Mouse (Mus musculus): ENCODE measurements around the gene Mcpt1. TPM values are rescaled to one million over a fixed set of nuclear protein-coding genes. Genes with fewer than 3 reads are reported as not detected.
"Not testable (repeated sequence)": the region's sequence is repeated elsewhere in the genome, so short reads cannot be mapped to it uniquely, and the experiment has no call there.

Mcpt1 gene
- 0.09 TPM for polyA plus RNA-seq (2012; fragmentation: generic; extraction: Trizol)
- long read RNA-seq, experiment 1: 0 reads
- long read RNA-seq, experiment 2: 0 reads

GRCm38 (mm10) chr14:56017671-56018070 lies at the start of gene Mcpt1:
Gene Mcpt1 (plus strand): TSS chr14:56017971.
- H3K27me3 ChIP-seq (ENCODE audit: control insufficient read depth, insufficient read depth, insufficient read length); H3K4me3 ChIP-seq (ENCODE audit: insufficient read depth, poor library complexity, severe bottlenecking); H3K36me3 ChIP-seq (ENCODE audit: control insufficient read depth, insufficient read depth); H3K79me2 ChIP-seq (ENCODE audit: control insufficient read depth, insufficient read depth); H3ac ChIP-seq (ENCODE audit: control insufficient read depth, insufficient read length, low read depth); H3K79me3 ChIP-seq (ENCODE audit: low read depth): not testable (repeated sequence)

GRCm38 (mm10) chr14:55987464-55987863 lies 30.3 kb upstream of the Mcpt1 start:
- not testable (repeated sequence) for H3K79me2 ChIP-seq (ENCODE audit: control insufficient read depth, insufficient read depth); H3ac ChIP-seq (ENCODE audit: control insufficient read depth, insufficient read length, low read depth); H3K79me3 ChIP-seq (ENCODE audit: low read depth); H3K36me3 ChIP-seq (ENCODE audit: control insufficient read depth, insufficient read depth); H3K4me3 ChIP-seq (ENCODE audit: insufficient read depth, poor library complexity, severe bottlenecking); H3K27me3 ChIP-seq (ENCODE audit: control insufficient read depth, insufficient read depth, insufficient read length)

GRCm38 (mm10) chr14:56013147-56013546 lies 4.6 kb upstream of the Mcpt1 start:
- no peaks in the 10 kb centered on the region for H3K36me3 ChIP-seq (ENCODE audit: control insufficient read depth, insufficient read depth)
- no peak overlapping the region for H3K4me3 ChIP-seq (ENCODE audit: insufficient read depth, poor library complexity, severe bottlenecking)
- peaks cover 4% of the 10 kb centered on the region for H3K27me3 ChIP-seq (ENCODE audit: control insufficient read depth, insufficient read depth, insufficient read length)
- TF ChIP-seq FOSL1 (IDR thresholded peaks at IDR 0.05; ENCODE audit: insufficient read depth, low read length, poor library complexity, severe bottlenecking) (no peak), CEBPB (IDR thresholded peaks at IDR 0.05; ENCODE audit: low read depth) (no peak), MYOG (IDR thresholded peaks at IDR 0.05; ENCODE audit: control insufficient read depth, extremely low read depth, insufficient read length) (no peak), USF1 (IDR thresholded peaks at IDR 0.05; ENCODE audit: low read depth) (no peak), CTCF (IDR thresholded peaks at IDR 0.05; ENCODE audit: control insufficient read depth, insufficient read depth, insufficient read length) (no peak), MYOD1 (IDR thresholded peaks at IDR 0.05; ENCODE audit: control insufficient read depth, insufficient read length, low read depth) (no peak), MAX (IDR thresholded peaks at IDR 0.05) (no peak)
- H3K79me3 ChIP-seq (ENCODE audit: low read depth): no peaks in the 10 kb centered on the region
- H3K79me2 ChIP-seq (ENCODE audit: control insufficient read depth, insufficient read depth): no peaks in the 10 kb centered on the region
- no peak overlapping the region for H3ac ChIP-seq (ENCODE audit: control insufficient read depth, insufficient read length, low read depth)

GRCm38 (mm10) chr14:56013924-56014323 lies 3.8 kb upstream of the Mcpt1 start:
- H3K79me2 ChIP-seq (ENCODE audit: control insufficient read depth, insufficient read depth): no peaks in the 10 kb centered on the region
- no peak overlapping the region for H3K4me3 ChIP-seq (ENCODE audit: insufficient read depth, poor library complexity, severe bottlenecking)
- TF ChIP-seq USF1 (IDR thresholded peaks at IDR 0.05; ENCODE audit: low read depth) (no peak), FOSL1 (IDR thresholded peaks at IDR 0.05; ENCODE audit: insufficient read depth, low read length, poor library complexity, severe bottlenecking) (no peak), MYOG (IDR thresholded peaks at IDR 0.05; ENCODE audit: control insufficient read depth, extremely low read depth, insufficient read length) (no peak), CEBPB (IDR thresholded peaks at IDR 0.05; ENCODE audit: low read depth) (no peak), MAX (IDR thresholded peaks at IDR 0.05) (no peak), MYOD1 (IDR thresholded peaks at IDR 0.05; ENCODE audit: control insufficient read depth, insufficient read length, low read depth) (no peak), CTCF (IDR thresholded peaks at IDR 0.05; ENCODE audit: control insufficient read depth, insufficient read depth, insufficient read length) (no peak)
- peaks cover 4% of the 10 kb centered on the region for H3K27me3 ChIP-seq (ENCODE audit: control insufficient read depth, insufficient read depth, insufficient read length)
- no peaks in the 10 kb centered on the region for H3K36me3 ChIP-seq (ENCODE audit: control insufficient read depth, insufficient read depth)
- no peak overlapping the region for H3ac ChIP-seq (ENCODE audit: control insufficient read depth, insufficient read length, low read depth)
- H3K79me3 ChIP-seq (ENCODE audit: low read depth): no peaks in the 10 kb centered on the region

GRCm38 (mm10) chr14:56019446-56019845 lies 1.7 kb downstream of the Mcpt1 start:
- H3K36me3 ChIP-seq (ENCODE audit: control insufficient read depth, insufficient read depth): no peaks in the 10 kb centered on the region
- no peak overlapping the region for H3ac ChIP-seq (ENCODE audit: control insufficient read depth, insufficient read length, low read depth)
- TF ChIP-seq USF1 (IDR thresholded peaks at IDR 0.05; ENCODE audit: low read depth) (no peak), CTCF (IDR thresholded peaks at IDR 0.05; ENCODE audit: control insufficient read depth, insufficient read depth, insufficient read length) (no peak), MYOG (IDR thresholded peaks at IDR 0.05; ENCODE audit: control insufficient read depth, extremely low read depth, insufficient read length) (no peak), FOSL1 (IDR thresholded peaks at IDR 0.05; ENCODE audit: insufficient read depth, low read length, poor library complexity, severe bottlenecking) (no peak), MAX (IDR thresholded peaks at IDR 0.05) (no peak), MYOD1 (IDR thresholded peaks at IDR 0.05; ENCODE audit: control insufficient read depth, insufficient read length, low read depth) (no peak), CEBPB (IDR thresholded peaks at IDR 0.05; ENCODE audit: low read depth) (no peak)
- no peaks in the 10 kb centered on the region for H3K27me3 ChIP-seq (ENCODE audit: control insufficient read depth, insufficient read depth, insufficient read length)
- no peaks in the 10 kb centered on the region for H3K79me2 ChIP-seq (ENCODE audit: control insufficient read depth, insufficient read depth)
- no peaks in the 10 kb centered on the region for H3K79me3 ChIP-seq (ENCODE audit: low read depth)
- no peak overlapping the region for H3K4me3 ChIP-seq (ENCODE audit: insufficient read depth, poor library complexity, severe bottlenecking)

GRCm38 (mm10) chr14:56021305-56021704 lies 3.5 kb downstream of the Mcpt1 start:
- not testable (repeated sequence) for H3K79me3 ChIP-seq (ENCODE audit: low read depth); H3ac ChIP-seq (ENCODE audit: control insufficient read depth, insufficient read length, low read depth); H3K27me3 ChIP-seq (ENCODE audit: control insufficient read depth, insufficient read depth, insufficient read length); H3K79me2 ChIP-seq (ENCODE audit: control insufficient read depth, insufficient read depth); H3K4me3 ChIP-seq (ENCODE audit: insufficient read depth, poor library complexity, severe bottlenecking); H3K36me3 ChIP-seq (ENCODE audit: control insufficient read depth, insufficient read depth)

- not testable (repeated sequence) for H3K27me3 ChIP-seq (ENCODE audit: control insufficient read depth, insufficient read depth, insufficient read length); H3K36me3 ChIP-seq (ENCODE audit: control insufficient read depth, insufficient read depth); H3K79me3 ChIP-seq (ENCODE audit: low read depth); H3ac ChIP-seq (ENCODE audit: control insufficient read depth, insufficient read length, low read depth); H3K4me3 ChIP-seq (ENCODE audit: insufficient read depth, poor library complexity, severe bottlenecking); H3K79me2 ChIP-seq (ENCODE audit: control insufficient read depth, insufficient read depth)
Observed at GRCm38 (mm10) chr14:56030395-56030794, 12.6 kb downstream of the Mcpt1 start, which contains the start of gene Mcpt9. Gene Mcpt9 (minus strand): TSS chr14:56030495.
